In genomic region chr1:153320121-153320520, GRCm38 (mm10) we compare ENCODE assay signal across 14 mouse cellular contexts. TPM values are rescaled to one million over a fixed set of nuclear protein-coding genes. Genes with fewer than 3 reads are reported as not detected.
DNase-seq lines count a peak whose midpoint lies in the region; ATAC-seq and TF ChIP-seq lines count a peak whose summit lies in the region.
"Had no signal": no experiment of that assay in that cellular context is flagged by ENCODE, and none has a peak within 500 bp of the region (broad histone marks: within the 10 kb centered on the region; RNA-seq: fewer than 3 reads in every experiment).

No protein-coding gene starts in this region.

- peaks cover 68% of the 10 kb centered on the region for H3K4me1 ChIP-seq in heart, embryonic 11.5 days (ENCODE audit: control insufficient read depth, insufficient read depth, low read length)
- peaks cover 39% of the 10 kb centered on the region for H3K4me1 ChIP-seq in midbrain, embryonic 10.5 days
- H3K4me1 ChIP-seq in midbrain, embryonic 14.5 days (ENCODE audit: control insufficient read depth, insufficient read depth, low read length): no peaks in the 10 kb centered on the region
- peaks cover 47% of the 10 kb centered on the region for H3K4me1 ChIP-seq in intestine, embryonic 16.5 days (ENCODE audit: control insufficient read depth, insufficient read depth, low read length)
- no peaks in the 10 kb centered on the region for H3K4me1 ChIP-seq in cerebellum, adult 2 months (ENCODE audit: control insufficient read depth, insufficient read depth, low read length)

- no peak overlapping the region for H3K4me3 ChIP-seq in heart, embryonic 11.5 days (ENCODE audit: low read depth, low read length)
- no peak overlapping the region for H3K4me3 ChIP-seq in midbrain, embryonic 10.5 days
- H3K4me3 ChIP-seq in midbrain, embryonic 14.5 days (replicated peaks; ENCODE audit: low read depth, low read length): no peak overlapping the region
- H3K4me3 ChIP-seq in intestine, embryonic 16.5 days (ENCODE audit: low read length): no peak overlapping the region
- no peak overlapping the region for H3K4me3 ChIP-seq in cerebellum, adult 2 months (replicated peaks; ENCODE audit: insufficient read depth, low read depth, low read length)
- H3K4me3 ChIP-seq: embryonic facial prominence, embryonic 15.5 days; midbrain, embryonic 12.5 days had no signal

- 31% methylated on average over 4 of the region's 4 CpGs for WGBS in heart, embryonic 11.5 days (ENCODE audit: insufficient replicate concordance)
- 86% methylated on average over 4 of the region's 4 CpGs for WGBS in midbrain, embryonic 10.5 days
- 80% methylated on average over 4 of the region's 4 CpGs for WGBS in midbrain, embryonic 14.5 days
- 48% methylated on average over 4 of the region's 4 CpGs for WGBS in intestine, embryonic 16.5 days
- WGBS in cerebellum, adult 2 months: 94% methylated on average over 4 of the region's 4 CpGs

- peak overlapping the region; percentile 45 for H3K4me2 ChIP-seq in heart, embryonic 11.5 days
- no peak overlapping the region for H3K4me2 ChIP-seq in midbrain, embryonic 14.5 days (ENCODE audit: low read length)
- 0 out of 2 replicates have a peak overlapping the region, but pooled peaks have one; percentile 5 for H3K4me2 ChIP-seq in intestine, embryonic 16.5 days (ENCODE audit: low read depth, low read length)
- H3K4me2 ChIP-seq: embryonic facial prominence, embryonic 15.5 days; midbrain, embryonic 12.5 days had no signal

- H3K27me3 ChIP-seq in heart, embryonic 11.5 days (ENCODE audit: control insufficient read depth, insufficient read depth, low read length): no peaks in the 10 kb centered on the region
- no peaks in the 10 kb centered on the region for H3K27me3 ChIP-seq in midbrain, embryonic 10.5 days (ENCODE audit: low read depth, poor library complexity, severe bottlenecking)
- H3K27me3 ChIP-seq in midbrain, embryonic 14.5 days (ENCODE audit: control insufficient read depth, insufficient read depth, low read length): no peaks in the 10 kb centered on the region
- no peaks in the 10 kb centered on the region for H3K27me3 ChIP-seq in intestine, embryonic 16.5 days (replicated peaks; ENCODE audit: control insufficient read depth, insufficient read depth, low read length)
- H3K27me3 ChIP-seq in cerebellum, adult 2 months (ENCODE audit: control insufficient read depth, insufficient read depth, low read length): no peaks in the 10 kb centered on the region
- H3K27me3 ChIP-seq: CH12.LX; embryonic facial prominence, embryonic 15.5 days; midbrain, embryonic 12.5 days had no signal

- peak overlapping the region; percentile 25 for H3K27ac ChIP-seq in heart, embryonic 11.5 days (ENCODE audit: low read depth, low read length)
- H3K27ac ChIP-seq in midbrain, embryonic 10.5 days (replicated peaks): 0 out of 2 replicates have a peak overlapping the region, but pooled peaks have one; percentile 3
- no peak overlapping the region for H3K27ac ChIP-seq in midbrain, embryonic 14.5 days (replicated peaks; ENCODE audit: low read depth, low read length)
- H3K27ac ChIP-seq in intestine, embryonic 16.5 days (ENCODE audit: low read length): peak overlapping the region; percentile 30
- H3K27ac ChIP-seq in cerebellum, adult 2 months (ENCODE audit: insufficient read depth, low read length): no peak overlapping the region
- H3K27ac ChIP-seq: embryonic facial prominence, embryonic 15.5 days; midbrain, embryonic 12.5 days had no signal

- TF ChIP-seq CTCF in cerebellum, adult 2 months (IDR thresholded peaks at IDR 0.05; ENCODE audit: borderline replicate concordance, insufficient read depth, low read depth, low read length): no peak

- no peak overlapping the region for H3K9ac ChIP-seq in heart, embryonic 11.5 days (ENCODE audit: low read depth, low read length)
- no peak overlapping the region for H3K9ac ChIP-seq in midbrain, embryonic 14.5 days (replicated peaks; ENCODE audit: low read length)
- no peak overlapping the region for H3K9ac ChIP-seq in intestine, embryonic 16.5 days (ENCODE audit: low read depth, low read length)
- H3K9ac ChIP-seq: embryonic facial prominence, embryonic 15.5 days; midbrain, embryonic 12.5 days had no signal

- H3K36me3 ChIP-seq in heart, embryonic 11.5 days (ENCODE audit: control insufficient read depth, insufficient read depth, low read length): peaks cover 7% of the 10 kb centered on the region; the same call in 1 of the 2 replicates
- peaks cover 15% of the 10 kb centered on the region for H3K36me3 ChIP-seq in midbrain, embryonic 10.5 days
- H3K36me3 ChIP-seq in midbrain, embryonic 14.5 days (ENCODE audit: control insufficient read depth, insufficient read depth, low read length): peaks cover 2% of the 10 kb centered on the region; the same call in 1 of the 2 replicates
- H3K36me3 ChIP-seq in intestine, embryonic 16.5 days (ENCODE audit: control insufficient read depth, insufficient read depth, low read length): peaks cover 5% of the 10 kb centered on the region; the same call in 1 of the 2 replicates
- H3K36me3 ChIP-seq: midbrain, embryonic 12.5 days had no signal

- TF ChIP-seq POLR2A in cerebellum, adult 2 months (IDR thresholded peaks at IDR 0.05; ENCODE audit: borderline replicate concordance, insufficient read depth, low read length): no peak

- no peaks in the 10 kb centered on the region for H3K9me3 ChIP-seq in heart, embryonic 11.5 days (replicated peaks; ENCODE audit: control insufficient read depth, low read length)
- no peaks in the 10 kb centered on the region for H3K9me3 ChIP-seq in midbrain, embryonic 10.5 days (replicated peaks)
- H3K9me3 ChIP-seq in midbrain, embryonic 14.5 days (ENCODE audit: control insufficient read depth, low read length): no peaks in the 10 kb centered on the region
- no peaks in the 10 kb centered on the region for H3K9me3 ChIP-seq in intestine, embryonic 16.5 days (ENCODE audit: control insufficient read depth, low read length)
- H3K9me3 ChIP-seq: embryonic facial prominence, embryonic 15.5 days had no signal

- ATAC-seq in heart, embryonic 11.5 days (replicated peaks; ENCODE audit: insufficient number of reproducible peaks, low FRiP score, low TSS enrichment): no peak
- ATAC-seq in midbrain, embryonic 14.5 days (ENCODE audit: low FRiP score, low TSS enrichment): no peak
- ATAC-seq in intestine, embryonic 16.5 days: peak; percentile 21; the same call in 1 of the 2 replicates

- no peak for DNase-seq in heart, postnatal 10 days
- no peak for DNase-seq in midbrain, embryonic 10.5 days (ENCODE audit: low spot score)
- no peak for DNase-seq in midbrain, embryonic 14.5 days
- peak; percentile 51 to 61 for DNase-seq in thymus, postnatal 36 days
- DNase-seq in cerebellum, adult 2 months: no peak
- DNase-seq in urinary bladder, adult 2 months (ENCODE audit: low spot score): no peak
- DNase-seq: adrenal gland, adult 8-10 months; cerebellum, adult 11-12 months; kidney, adult 2 months had no signal

- intact Hi-C loops in heart, postnatal 10 days (cut with DNase I): no loop called here

RNA-seq across cellular contexts. Expression of gene Lamc1, which starts 12.5 kb away (rescaled TPM):
- 87.6 and 98.2 TPM in 2 replicates for polyA plus RNA-seq in heart, embryonic 11.5 days (2014; fragmentation: Nextera tagmentation; extraction: Ambion mirVana)
- 100 to 1,000 TPM; 415 to 420 TPM for total RNA-seq in heart, postnatal 10 days (2021)
- 21.2 and 22.7 TPM in 2 replicates for polyA plus RNA-seq in midbrain, embryonic 10.5 days (2016; fragmentation: Nextera tagmentation; extraction: Ambion mirVana)
- polyA plus RNA-seq in midbrain, embryonic 14.5 days (2014; fragmentation: Nextera tagmentation; extraction: Ambion mirVana): 12.4 and 23.8 TPM in 2 replicates
- 37.1 and 44.0 TPM in 2 replicates for polyA plus RNA-seq in intestine, embryonic 16.5 days (2015; fragmentation: Nextera tagmentation; extraction: Ambion mirVana)
- polyA plus RNA-seq in cerebellum, adult 2 months (2012; rRNA removed): 21.3 and 22.2 TPM in 2 replicates
- polyA plus RNA-seq in urinary bladder, adult 2 months (2012; rRNA removed): 191 and 224 TPM in 2 replicates

Comparison
In these comparisons a context has a peak if more than half of its experiments do, and no peak if none do; other contexts are left out.
1. H3K27ac ChIP-seq: peak in heart, embryonic 11.5 days (single experiment), midbrain, embryonic 10.5 days (single experiment) and intestine, embryonic 16.5 days (single experiment); none in midbrain, embryonic 14.5 days (single experiment) and cerebellum, adult 2 months (single experiment).
2. DNase-seq: peak in thymus, postnatal 36 days (2 of 2); none in heart, postnatal 10 days (0 of 2), midbrain, embryonic 10.5 days (single experiment), midbrain, embryonic 14.5 days (single experiment), cerebellum, adult 2 months (0 of 2) and urinary bladder, adult 2 months (single experiment).